In the genomic region with DNA sequence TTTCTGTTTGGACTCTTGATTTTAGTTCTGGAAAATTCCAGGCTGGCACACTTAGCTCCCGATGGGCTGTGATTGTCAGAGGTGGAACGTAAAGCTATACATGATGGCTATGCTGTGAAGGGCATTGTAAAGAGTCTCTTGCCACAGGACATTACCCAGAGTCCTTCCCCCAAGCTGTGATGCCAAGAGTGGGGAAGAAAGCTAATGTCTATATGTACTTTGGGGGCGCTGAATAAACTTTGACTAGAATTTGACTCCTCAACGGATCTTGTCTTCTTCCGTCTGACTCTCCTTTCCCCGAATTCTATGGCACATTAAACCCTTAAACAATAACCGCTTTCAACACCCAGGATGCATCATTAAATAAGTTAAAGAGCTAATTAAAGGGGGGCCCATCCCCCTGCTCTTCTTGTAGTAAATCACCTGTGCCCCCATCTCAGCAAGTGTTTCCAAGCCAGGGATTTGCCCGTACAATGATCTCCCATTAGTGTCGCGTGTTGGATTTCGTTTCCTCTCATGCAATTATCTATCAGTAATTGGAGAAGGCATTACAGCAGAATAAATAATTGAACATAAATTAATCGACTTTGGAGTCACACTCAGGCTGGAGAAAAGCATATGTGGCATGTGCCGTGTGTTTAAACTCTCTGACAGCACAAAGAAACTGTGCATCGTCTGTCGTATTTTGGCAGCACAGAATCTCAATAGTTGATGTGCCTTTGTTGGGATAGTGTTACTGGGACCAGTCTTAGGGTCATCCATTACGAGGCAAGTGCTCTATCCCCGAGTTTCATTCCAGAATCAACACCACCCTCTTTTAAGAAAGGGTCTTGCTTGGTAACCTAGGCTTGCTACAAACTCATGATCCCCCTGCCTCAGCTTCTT, we compare ENCODE assay signal across 28 mouse cellular contexts.
DNase-seq lines count a peak whose midpoint lies in the region; ATAC-seq and TF ChIP-seq lines count a peak whose summit lies in the region.
"Had no signal": no experiment of that assay in that cellular context is flagged by ENCODE, and none has a peak within 500 bp of the region (broad histone marks: within the 10 kb centered on the region; RNA-seq: fewer than 3 reads in every experiment).

No protein-coding gene starts in this region.

- no peak overlapping the region for H3K27ac ChIP-seq in hindbrain, embryonic 14.5 days
- no peak overlapping the region for H3K27ac ChIP-seq in hindbrain, embryonic 16.5 days (ENCODE audit: low read depth, low read length)
- peak overlapping the region; percentile 43; the same call in 1 of the 2 replicates for H3K27ac ChIP-seq in kidney, embryonic 16.5 days (ENCODE audit: low read length)
- no peak overlapping the region for H3K27ac ChIP-seq in midbrain, postnatal 0 days (ENCODE audit: low read depth, low read length)
- H3K27ac ChIP-seq in midbrain, embryonic 13.5 days = no peak overlapping the region
- H3K27ac ChIP-seq in neural tube, embryonic 15.5 days (replicated peaks) = no peak overlapping the region
- H3K27ac ChIP-seq: embryonic facial prominence, embryonic 12.5 days; embryonic facial prominence, embryonic 15.5 days; heart, adult 2 months; heart, embryonic 10.5 days; heart, embryonic 13.5 days; hindbrain, embryonic 15.5 days had no signal

- H3K9ac ChIP-seq in hindbrain, embryonic 14.5 days = no peak overlapping the region
- H3K9ac ChIP-seq in hindbrain, embryonic 16.5 days (ENCODE audit: low read depth, low read length) = no peak overlapping the region
- no peak overlapping the region for H3K9ac ChIP-seq in kidney, embryonic 16.5 days (replicated peaks; ENCODE audit: low read length)
- H3K9ac ChIP-seq in midbrain, postnatal 0 days (replicated peaks; ENCODE audit: low read length, poor library complexity, severe bottlenecking) = no peak overlapping the region
- H3K9ac ChIP-seq in midbrain, embryonic 13.5 days (replicated peaks) = no peak overlapping the region
- no peak overlapping the region for H3K9ac ChIP-seq in neural tube, embryonic 15.5 days (replicated peaks)
- H3K9ac ChIP-seq: embryonic facial prominence, embryonic 12.5 days; embryonic facial prominence, embryonic 15.5 days; heart, embryonic 13.5 days; hindbrain, embryonic 15.5 days had no signal

- H3K9me3 ChIP-seq in hindbrain, embryonic 14.5 days (ENCODE audit: control insufficient read depth, low read length) = no peaks in the 10 kb centered on the region
- H3K9me3 ChIP-seq in hindbrain, embryonic 16.5 days (ENCODE audit: control insufficient read depth, low read length) = no peaks in the 10 kb centered on the region
- H3K9me3 ChIP-seq in kidney, embryonic 16.5 days (ENCODE audit: low read length) = no peaks in the 10 kb centered on the region; the same call in 1 of the 2 replicates
- no peaks in the 10 kb centered on the region for H3K9me3 ChIP-seq in midbrain, postnatal 0 days (ENCODE audit: low read length)
- no peaks in the 10 kb centered on the region for H3K9me3 ChIP-seq in midbrain, embryonic 13.5 days
- H3K9me3 ChIP-seq in neural tube, embryonic 15.5 days (replicated peaks) = no peaks in the 10 kb centered on the region
- H3K9me3 ChIP-seq: embryonic facial prominence, embryonic 12.5 days; embryonic facial prominence, embryonic 15.5 days; heart, embryonic 10.5 days; heart, embryonic 13.5 days; hindbrain, embryonic 15.5 days had no signal

- WGBS in hindbrain, embryonic 14.5 days = 67% methylated on average over 17 of the region's 17 CpGs
- WGBS in hindbrain, embryonic 16.5 days = 69% methylated on average over 17 of the region's 17 CpGs
- WGBS in kidney, embryonic 16.5 days = 36% methylated on average over 17 of the region's 17 CpGs
- WGBS in midbrain, postnatal 0 days = 82% methylated on average over 17 of the region's 17 CpGs
- whole genome bisulfite sequencing in midbrain, embryonic 13.5 days = 83% methylated on average over 17 of the region's 17 CpGs
- 47% methylated on average over 17 of the region's 17 CpGs for WGBS in neural tube, embryonic 15.5 days

- DNase-seq in hindbrain, embryonic 14.5 days (ENCODE audit: low spot score) = peak; percentile 31
- DNase-seq in kidney, postnatal 14 days = no peak
- peak; percentile 15 for DNase-seq in midbrain, postnatal 0 days (ENCODE audit: low spot score)
- DNase-seq: adrenal gland, postnatal 10 days; adrenal gland, postnatal 36 days; B cell, adult 2 months; cerebellum, adult 11 months; cerebellum, adult 2 months; cerebellum, adult 9-11 months; cerebellum, postnatal 25 days; gastrocnemius, postnatal 10 days; gastrocnemius, postnatal 36 days; heart, adult 2 months; heart, postnatal 14 days; heart, postnatal 4 days had no signal

- no peak for ATAC-seq in hindbrain, embryonic 14.5 days (ENCODE audit: low FRiP score)
- ATAC-seq in hindbrain, embryonic 16.5 days = no peak
- peak; percentile 91 for ATAC-seq in kidney, embryonic 16.5 days (ENCODE audit: low FRiP score, low TSS enrichment)
- ATAC-seq in midbrain, postnatal 0 days (ENCODE audit: low FRiP score) = no peak
- ATAC-seq in midbrain, embryonic 13.5 days = no peak
- ATAC-seq in neural tube, embryonic 15.5 days (ENCODE audit: low FRiP score) = no peak
- ATAC-seq: forebrain, embryonic 16.5 days; Patski had no signal

- TF ChIP-seq CTCF in midbrain, postnatal 0 days (IDR thresholded peaks at IDR 0.05) = no peak

- H3K27me3 ChIP-seq in hindbrain, embryonic 14.5 days (ENCODE audit: control insufficient read depth, insufficient read depth, low read length) = no peaks in the 10 kb centered on the region
- no peaks in the 10 kb centered on the region for H3K27me3 ChIP-seq in hindbrain, embryonic 16.5 days (replicated peaks; ENCODE audit: control insufficient read depth, insufficient read depth, low read length)
- H3K27me3 ChIP-seq in kidney, embryonic 16.5 days (ENCODE audit: insufficient read depth, low read length) = no peaks in the 10 kb centered on the region
- H3K27me3 ChIP-seq in midbrain, postnatal 0 days (ENCODE audit: insufficient read depth, low read length) = no peaks in the 10 kb centered on the region
- no peaks in the 10 kb centered on the region for H3K27me3 ChIP-seq in midbrain, embryonic 13.5 days
- H3K27me3 ChIP-seq in neural tube, embryonic 15.5 days (replicated peaks) = no peaks in the 10 kb centered on the region
- H3K27me3 ChIP-seq: CH12.LX; embryonic facial prominence, embryonic 12.5 days; embryonic facial prominence, embryonic 15.5 days; heart, embryonic 13.5 days; hindbrain, embryonic 15.5 days; Patski had no signal

- H3K4me1 ChIP-seq in hindbrain, embryonic 14.5 days (replicated peaks; ENCODE audit: control insufficient read depth, insufficient read depth, low read length) = no peaks in the 10 kb centered on the region
- no peaks in the 10 kb centered on the region for H3K4me1 ChIP-seq in hindbrain, embryonic 16.5 days (ENCODE audit: control insufficient read depth, insufficient read depth, low read depth, low read length)
- H3K4me1 ChIP-seq in kidney, embryonic 16.5 days (ENCODE audit: insufficient read depth, low read length) = no peaks in the 10 kb centered on the region
- no peaks in the 10 kb centered on the region for H3K4me1 ChIP-seq in midbrain, postnatal 0 days (ENCODE audit: insufficient read depth, low read length)
- no peaks in the 10 kb centered on the region for H3K4me1 ChIP-seq in midbrain, embryonic 13.5 days (replicated peaks)
- peaks cover 9% of the 10 kb centered on the region; the same call in 1 of the 2 replicates for H3K4me1 ChIP-seq in neural tube, embryonic 15.5 days
- H3K4me1 ChIP-seq: embryonic facial prominence, embryonic 12.5 days; embryonic facial prominence, embryonic 15.5 days; heart, embryonic 10.5 days; heart, embryonic 13.5 days; hindbrain, embryonic 15.5 days had no signal

- no peaks in the 10 kb centered on the region for H3K36me3 ChIP-seq in hindbrain, embryonic 14.5 days (replicated peaks; ENCODE audit: control insufficient read depth, insufficient read depth)
- H3K36me3 ChIP-seq in hindbrain, embryonic 16.5 days (ENCODE audit: control insufficient read depth, insufficient read depth, low read length) = no peaks in the 10 kb centered on the region
- H3K36me3 ChIP-seq in kidney, embryonic 16.5 days (ENCODE audit: insufficient read depth, low read length) = no peaks in the 10 kb centered on the region
- no peaks in the 10 kb centered on the region for H3K36me3 ChIP-seq in midbrain, postnatal 0 days (ENCODE audit: insufficient read depth, low read length)
- H3K36me3 ChIP-seq in midbrain, embryonic 13.5 days = no peaks in the 10 kb centered on the region
- no peaks in the 10 kb centered on the region for H3K36me3 ChIP-seq in neural tube, embryonic 15.5 days
- H3K36me3 ChIP-seq: embryonic facial prominence, embryonic 12.5 days; embryonic facial prominence, embryonic 15.5 days; G1E; heart, embryonic 10.5 days; heart, embryonic 13.5 days; hindbrain, embryonic 15.5 days had no signal

- H3K4me3 ChIP-seq in hindbrain, embryonic 14.5 days (replicated peaks; ENCODE audit: low read length) = no peak overlapping the region
- H3K4me3 ChIP-seq in hindbrain, embryonic 16.5 days (ENCODE audit: low read length) = no peak overlapping the region
- no peak overlapping the region for H3K4me3 ChIP-seq in kidney, embryonic 16.5 days (ENCODE audit: low read length)
- H3K4me3 ChIP-seq in midbrain, postnatal 0 days (ENCODE audit: low read depth, low read length) = no peak overlapping the region
- no peak overlapping the region for H3K4me3 ChIP-seq in midbrain, embryonic 13.5 days (replicated peaks)
- H3K4me3 ChIP-seq in neural tube, embryonic 15.5 days (replicated peaks) = no peak overlapping the region
- H3K4me3 ChIP-seq: embryonic facial prominence, embryonic 12.5 days; embryonic facial prominence, embryonic 15.5 days; heart, adult 2 months; heart, embryonic 10.5 days; heart, embryonic 13.5 days; hindbrain, embryonic 15.5 days had no signal

- no peak overlapping the region for H3K4me2 ChIP-seq in hindbrain, embryonic 14.5 days (replicated peaks)
- H3K4me2 ChIP-seq in hindbrain, embryonic 16.5 days (ENCODE audit: low read length) = no peak overlapping the region
- H3K4me2 ChIP-seq in kidney, embryonic 16.5 days (replicated peaks; ENCODE audit: low read depth, low read length) = no peak overlapping the region
- H3K4me2 ChIP-seq in midbrain, postnatal 0 days (ENCODE audit: low read depth, low read length, poor library complexity, severe bottlenecking) = no peak overlapping the region
- no peak overlapping the region for H3K4me2 ChIP-seq in midbrain, embryonic 13.5 days (replicated peaks)
- peak overlapping the region; percentile 11; the same call in 1 of the 2 replicates for H3K4me2 ChIP-seq in neural tube, embryonic 15.5 days
- H3K4me2 ChIP-seq: embryonic facial prominence, embryonic 12.5 days; embryonic facial prominence, embryonic 15.5 days; heart, embryonic 13.5 days; hindbrain, embryonic 15.5 days had no signal
